Mouse (Mus musculus) liver, postnatal 0 days (tissue): ENCODE results near the gene Msi2.

Experiments used
- CTCF ChIP-seq: sonication (generic); IDR thresholded peaks from 2 replicates; pipeline ENCODE4 v1.5.1; 2016; ENCODE audit warnings: antibody characterized with exemption, low read depth
- EP300 ChIP-seq: IDR thresholded peaks from 2 replicates; pipeline ENCODE4 v1.6.1; 2016; ENCODE audit warnings: antibody characterized with exemption, low read depth, mild to moderate bottlenecking

GRCm38 (mm10) chr11:88495018-88495417 lies 223.3 kb downstream of the Msi2 start:
- no peak for TF ChIP-seq CTCF
- no peak for TF ChIP-seq EP300
